Mouse (Mus musculus) liver, embryonic 14.5 days (tissue): Measurements from ENCODE around the gene Fars2.
A peak's percentile ranks its signal among the peaks of the same experiment; 100 is the strongest.

Source experiments
- CTCF ChIP-seq: IDR thresholded peaks from 2 replicates; pipeline ENCODE4 v1.5.1; 2016; ENCODE audit warnings: antibody characterized with exemption, low read depth, control low read depth
- EP300 ChIP-seq: IDR thresholded peaks from 2 replicates; pipeline ENCODE4 v1.6.1; 2016; ENCODE audit warnings: antibody characterized with exemption, low read depth

- TF ChIP-seq CTCF (no peak), EP300 (0 out of 2 replicates have a peak, but pooled peaks have one; percentile 24)
These were observed 83.2 kb downstream of the Fars2 start for GRCm38 (mm10) chr13:36200453-36200852.
